Mouse (Mus musculus): Measurements from ENCODE around the gene Shisa8. TPM values are rescaled to one million over a fixed set of nuclear protein-coding genes. Genes with fewer than 3 reads are reported as not detected.
A peak's percentile ranks its signal among the peaks of the same experiment; 100 is the strongest.
"Not testable (repeated sequence)": the region's sequence is repeated elsewhere in the genome, so short reads cannot be mapped to it uniquely, and the experiment has no call there.

Gene Shisa8
- polyA plus RNA-seq (2016; fragmentation: Nextera tagmentation; extraction: Ambion mirVana): 0.11 and 0.13 TPM in 2 replicates

GRCm38 (mm10) chr15:82212752-82213063 lies at the start of gene Shisa8:
Gene Shisa8, minus strand, starts transcription at chr15:82212815.
- WGBS: 0% methylated on average over 10 of the region's 34 CpGs
- Histone ChIP-seq H3K9me3 (no peaks in the 10 kb centered on the region), H3K27ac (peak within 1 kb of the TSS; percentile 68), H3K27me3 (ENCODE audit: insufficient read depth, poor library complexity, severe bottlenecking) (peaks cover 98% of the 10 kb centered on the region), H3K36me3 (no peaks in the 10 kb centered on the region), H3K4me3 (peak within 1 kb of the TSS; percentile 64), H3K4me1 (peaks cover 40% of the 10 kb centered on the region)
- no peak for DNase-seq (ENCODE audit: low spot score)

- Histone ChIP-seq H3K4me1 (peaks cover 16% of the 10 kb centered on the region), H3K36me3 (no peaks in the 10 kb centered on the region), H3K9me3 (no peaks in the 10 kb centered on the region), H3K4me3 (no peak overlapping the region), H3K27me3 (ENCODE audit: insufficient read depth, poor library complexity, severe bottlenecking) (peaks cover 49% of the 10 kb centered on the region), H3K27ac (no peak overlapping the region)
- 9% methylated on average over 16 of the region's 16 CpGs for WGBS
- DNase-seq (ENCODE audit: low spot score): peak; percentile 86
Observed at GRCm38 (mm10) chr15:82259510-82259909, 46.9 kb upstream of the Shisa8 start.

- Histone ChIP-seq H3K27ac (no peak overlapping the region), H3K4me3 (no peak overlapping the region)
Observed at GRCm38 (mm10) chr15:82255944-82256383, 43.3 kb upstream of the Shisa8 start.

GRCm38 (mm10) chr15:82255248-82255647 lies 42.6 kb upstream of the Shisa8 start:
- no peak overlapping the region for H3K27ac ChIP-seq
- no peaks in the 10 kb centered on the region for H3K9me3 ChIP-seq
- no peak for DNase-seq (ENCODE audit: low spot score)
- no peaks in the 10 kb centered on the region for H3K36me3 ChIP-seq
- peaks cover 8% of the 10 kb centered on the region for H3K4me1 ChIP-seq
- 53% methylated on average over 4 of the region's 4 CpGs for WGBS
- no peak overlapping the region for H3K4me3 ChIP-seq
- peaks cover 41% of the 10 kb centered on the region for H3K27me3 ChIP-seq (ENCODE audit: insufficient read depth, poor library complexity, severe bottlenecking)

More at GRCm38 (mm10) chr15:82255944-82256383, 43.3 kb upstream of the Shisa8 start:
- no peak for DNase-seq (ENCODE audit: low spot score)
- Histone ChIP-seq H3K4me1 (peaks cover 8% of the 10 kb centered on the region), H3K36me3 (no peaks in the 10 kb centered on the region), H3K9me3 (no peaks in the 10 kb centered on the region), H3K27me3 (ENCODE audit: insufficient read depth, poor library complexity, severe bottlenecking) (peaks cover 46% of the 10 kb centered on the region)
- WGBS: 24% methylated on average over 10 of the region's 10 CpGs

GRCm38 (mm10) chr15:82252097-82252496 lies 39.5 kb upstream of the Shisa8 start, which contains the start of gene 1500009C09Rik:
Gene 1500009C09Rik, plus strand, starts transcription at chr15:82252397.
- peaks cover 13% of the 10 kb centered on the region for H3K27me3 ChIP-seq (ENCODE audit: insufficient read depth, poor library complexity, severe bottlenecking)
- DNase-seq (ENCODE audit: low spot score): no peak
- no peaks in the 10 kb centered on the region for H3K36me3 ChIP-seq
- peaks cover 8% of the 10 kb centered on the region for H3K4me1 ChIP-seq
- H3K4me3 ChIP-seq: no peak within 1 kb of the TSS
- WGBS: 78% methylated on average over 6 of the region's 6 CpGs
- H3K9me3 ChIP-seq: no peaks in the 10 kb centered on the region
- no peak within 1 kb of the TSS for H3K27ac ChIP-seq

- Histone ChIP-seq H3K27me3 (ENCODE audit: insufficient read depth, poor library complexity, severe bottlenecking) (peaks cover 13% of the 10 kb centered on the region), H3K36me3 (no peaks in the 10 kb centered on the region), H3K4me1 (peaks cover 8% of the 10 kb centered on the region), H3K27ac (no peak overlapping the region), H3K4me3 (no peak overlapping the region), H3K9me3 (no peaks in the 10 kb centered on the region)
- WGBS: 94% methylated on average over 3 of the region's 3 CpGs
- no peak for DNase-seq (ENCODE audit: low spot score)
Observed at GRCm38 (mm10) chr15:82251579-82251978, 39.0 kb upstream of the Shisa8 start.

GRCm38 (mm10) chr15:82247131-82247776 lies 34.6 kb upstream of the Shisa8 start:
- no peaks in the 10 kb centered on the region for H3K36me3 ChIP-seq
- no peak overlapping the region for H3K4me3 ChIP-seq
- H3K27ac ChIP-seq: no peak overlapping the region
- H3K27me3 ChIP-seq (ENCODE audit: insufficient read depth, poor library complexity, severe bottlenecking): no peaks in the 10 kb centered on the region
- DNase-seq (ENCODE audit: low spot score): no peak
- WGBS: 78% methylated on average over 3 of the region's 3 CpGs
- H3K9me3 ChIP-seq: no peaks in the 10 kb centered on the region
- peaks cover 7% of the 10 kb centered on the region for H3K4me1 ChIP-seq

GRCm38 (mm10) chr15:82244805-82245161 lies 32.2 kb upstream of the Shisa8 start:
- peak overlapping the region; percentile 92 for H3K27ac ChIP-seq
- WGBS: 24% methylated on average over 9 of the region's 9 CpGs
- DNase-seq (ENCODE audit: low spot score): not testable (repeated sequence)

GRCm38 (mm10) chr15:82244115-82244804 lies 31.6 kb upstream of the Shisa8 start, which contains the start of gene Cenpm:
Gene Cenpm, minus strand, starts transcription at chr15:82244748.
- peak within 1 kb of the TSS; percentile 92 for H3K27ac ChIP-seq
- DNase-seq (ENCODE audit: low spot score): peak; percentile 98

More at GRCm38 (mm10) chr15:82244805-82245161, 32.2 kb upstream of the Shisa8 start:
- H3K4me1 ChIP-seq; H3K36me3 ChIP-seq; H3K9me3 ChIP-seq; H3K27me3 ChIP-seq (ENCODE audit: insufficient read depth, poor library complexity, severe bottlenecking): not testable (repeated sequence)
- peak overlapping the region; percentile 82 for H3K4me3 ChIP-seq

GRCm38 (mm10) chr15:82243742-82244114 lies 31.1 kb upstream of the Shisa8 start:
- Histone ChIP-seq H3K27ac (peak overlapping the region; percentile 92), H3K27me3 (ENCODE audit: insufficient read depth, poor library complexity, severe bottlenecking) (no peaks in the 10 kb centered on the region), H3K9me3 (no peaks in the 10 kb centered on the region), H3K36me3 (peaks cover 12% of the 10 kb centered on the region; the same call in 1 of the 2 replicates), H3K4me1 (peaks cover 7% of the 10 kb centered on the region), H3K4me3 (peak overlapping the region; percentile 82)
- WGBS: 8% methylated on average over 12 of the region's 12 CpGs
- DNase-seq (ENCODE audit: low spot score): no peak

More at GRCm38 (mm10) chr15:82244115-82244804, 31.6 kb upstream of the Shisa8 start, which contains the start of gene Cenpm:
- Histone ChIP-seq H3K27me3 (ENCODE audit: insufficient read depth, poor library complexity, severe bottlenecking) (no peaks in the 10 kb centered on the region), H3K4me1 (peaks cover 7% of the 10 kb centered on the region), H3K36me3 (peaks cover 7% of the 10 kb centered on the region; the same call in 1 of the 2 replicates), H3K9me3 (no peaks in the 10 kb centered on the region), H3K4me3 (peak within 1 kb of the TSS; percentile 82)
- WGBS: under 1% methylated on average over 65 of the region's 65 CpGs

GRCm38 (mm10) chr15:82243311-82243710 lies 30.7 kb upstream of the Shisa8 start:
- WGBS: 81% methylated on average over 3 of the region's 3 CpGs
- DNase-seq (ENCODE audit: low spot score): no peak
- no peaks in the 10 kb centered on the region for H3K9me3 ChIP-seq
- H3K27ac ChIP-seq: peak overlapping the region; percentile 92; the same call in 1 of the 2 replicates
- no peaks in the 10 kb centered on the region for H3K27me3 ChIP-seq (ENCODE audit: insufficient read depth, poor library complexity, severe bottlenecking)
- H3K4me3 ChIP-seq: peak overlapping the region; percentile 82
- H3K36me3 ChIP-seq: peaks cover 14% of the 10 kb centered on the region; the same call in 1 of the 2 replicates
- peaks cover 7% of the 10 kb centered on the region for H3K4me1 ChIP-seq

GRCm38 (mm10) chr15:82236565-82236964 lies 23.9 kb upstream of the Shisa8 start:
- 19% methylated on average over 5 of the region's 5 CpGs for WGBS
- peak; percentile 92 for DNase-seq (ENCODE audit: low spot score)
- H3K9me3 ChIP-seq: no peaks in the 10 kb centered on the region

GRCm38 (mm10) chr15:82235661-82236060 lies 23.0 kb upstream of the Shisa8 start:
- DNase-seq (ENCODE audit: low spot score): peak; percentile 83
- Histone ChIP-seq H3K36me3 (peaks cover 29% of the 10 kb centered on the region; the same call in 1 of the 2 replicates), H3K9me3 (no peaks in the 10 kb centered on the region), H3K27ac (no peak overlapping the region), H3K4me1 (peaks cover 21% of the 10 kb centered on the region), H3K27me3 (ENCODE audit: insufficient read depth, poor library complexity, severe bottlenecking) (peaks cover 17% of the 10 kb centered on the region), H3K4me3 (no peak overlapping the region)
- WGBS: 53% methylated on average over 10 of the region's 10 CpGs

More at GRCm38 (mm10) chr15:82236565-82236964, 23.9 kb upstream of the Shisa8 start:
- peaks cover 35% of the 10 kb centered on the region; the same call in 1 of the 2 replicates for H3K36me3 ChIP-seq
- H3K27me3 ChIP-seq (ENCODE audit: insufficient read depth, poor library complexity, severe bottlenecking): peaks cover 12% of the 10 kb centered on the region
- no peak overlapping the region for H3K4me3 ChIP-seq
- H3K27ac ChIP-seq: no peak overlapping the region
- peaks cover 17% of the 10 kb centered on the region for H3K4me1 ChIP-seq
